Mouse (Mus musculus): ENCODE measurements at regions not wholly inside any gene's neighbourhood (a gene's known extent, or its start where the extent isn't known, plus 50 kb on each side); places are given as distances from the start of the nearest gene placed in this dataset.
A peak's percentile ranks its signal among the peaks of the same experiment; 100 is the strongest.
"Not testable (repeated sequence)": the region's sequence is repeated elsewhere in the genome, so short reads cannot be mapped to it uniquely, and the experiment has no call there.

DNA sequence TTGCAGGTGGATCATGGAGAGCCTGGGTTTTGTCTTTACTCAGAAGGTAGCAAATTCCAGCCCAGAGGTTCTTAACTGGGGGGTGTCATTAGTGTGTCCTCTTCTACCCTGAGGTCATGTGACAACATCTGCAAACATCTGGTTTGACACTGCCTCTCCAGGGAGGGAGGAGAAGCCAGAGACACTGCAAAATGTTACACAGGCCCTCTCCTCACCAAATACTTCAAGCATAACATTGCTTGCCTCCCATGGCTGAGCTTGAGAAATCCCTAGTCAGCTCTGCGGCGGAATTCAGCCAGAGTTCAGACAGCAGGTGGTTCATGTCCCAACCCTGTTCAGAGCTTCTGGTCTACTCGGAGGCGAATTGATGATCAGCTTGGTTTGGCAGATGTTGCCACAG lies 178.4 kb upstream of the Prok2 start:
- Histone ChIP-seq H3K9ac (ENCODE audit: insufficient read depth, low read depth, low read length, poor library complexity, severe bottlenecking) (no peak overlapping the region), H3K4me1 (ENCODE audit: control insufficient read depth in 2 of 2, insufficient read depth in 2 of 2, low read length in 2 of 2, poor library complexity in 1 of 2) (no peaks in the 10 kb centered on the region; a peak in 1 of 4 replicates), H3K4me3 (ENCODE audit: insufficient read depth in 1 of 2, low read depth in 1 of 2, low read length in 2 of 2, poor library complexity in 1 of 2, severe bottlenecking in 1 of 2) (no peak overlapping the region), H3K9me3 (ENCODE audit: control insufficient read depth, insufficient read depth, low read depth, low read length) (no peaks in the 10 kb centered on the region), H3K36me3 (ENCODE audit: control insufficient read depth, insufficient read depth, low read length, poor library complexity, severe bottlenecking) (no peaks in the 10 kb centered on the region), H3K27ac (ENCODE audit: insufficient read depth, low read depth, low read length, poor library complexity, severe bottlenecking) (no peak overlapping the region)
- no peak for DNase-seq (ENCODE audit: low read depth, low spot score)
- no peak for TF ChIP-seq MAFK (IDR thresholded peaks at IDR 0.05; ENCODE audit: insufficient read depth, low read depth, low read length)
- no peak for TF ChIP-seq ZC3H11A (IDR thresholded peaks at IDR 0.05; ENCODE audit: borderline replicate concordance, low read depth, low read length)
- TF ChIP-seq HCFC1 (IDR thresholded peaks at IDR 0.05; ENCODE audit: borderline replicate concordance, insufficient read depth, low read length), result no peak
- no peak for TF ChIP-seq ZNF384 (IDR thresholded peaks at IDR 0.05; ENCODE audit: low read depth, low read length)
- no peak for TF ChIP-seq CHD2 (IDR thresholded peaks at IDR 0.05; ENCODE audit: low read depth, low read length)
- in situ Hi-C loops (cut with MboI; ENCODE audit: low sequenced_read_pairs in 2 of 2, unreplicated experiment in 2 of 2), result no loop called here

DNA sequence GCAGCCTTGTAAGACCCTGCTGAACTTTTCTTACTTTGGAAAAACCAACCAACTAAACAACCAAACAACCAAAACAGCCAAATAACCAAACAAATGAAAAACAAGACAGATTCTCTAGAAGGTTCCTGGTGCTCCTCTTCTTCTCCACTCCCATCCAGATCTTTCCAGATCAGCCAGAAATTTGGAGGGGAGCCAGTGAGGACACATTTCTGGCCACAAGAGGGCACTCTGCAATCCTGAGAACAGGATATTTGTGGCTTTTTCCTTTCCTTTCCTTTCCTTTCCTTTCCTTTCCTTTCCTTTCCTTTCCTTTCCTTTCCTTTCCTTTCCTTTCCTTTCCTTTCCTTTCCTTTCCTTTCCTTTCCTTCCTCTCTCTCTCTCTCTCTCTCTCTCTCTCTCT lies 177.9 kb upstream of the Prok2 start:
- H3K9ac ChIP-seq (ENCODE audit: insufficient read depth, low read depth, low read length, poor library complexity, severe bottlenecking); H3K36me3 ChIP-seq (ENCODE audit: control insufficient read depth, insufficient read depth, low read length, poor library complexity, severe bottlenecking); H3K27ac ChIP-seq (ENCODE audit: insufficient read depth, low read depth, low read length, poor library complexity, severe bottlenecking); H3K9me3 ChIP-seq (ENCODE audit: control insufficient read depth, insufficient read depth, low read depth, low read length); H3K4me1 ChIP-seq (ENCODE audit: control insufficient read depth in 2 of 2, insufficient read depth in 2 of 2, low read length in 2 of 2, poor library complexity in 1 of 2); in situ Hi-C loops (cut with MboI; ENCODE audit: low sequenced_read_pairs in 2 of 2, unreplicated experiment in 2 of 2); H3K4me3 ChIP-seq (ENCODE audit: insufficient read depth in 1 of 2, low read depth in 1 of 2, low read length in 2 of 2, poor library complexity in 1 of 2, severe bottlenecking in 1 of 2): not testable (repeated sequence)
- peak; percentile 41 for DNase-seq (ENCODE audit: low read depth, low spot score)
- peak; percentile 38; the same call in 1 of the 2 replicates for TF ChIP-seq ZC3H11A (IDR thresholded peaks at IDR 0.05; ENCODE audit: borderline replicate concordance, low read depth, low read length)

DNA sequence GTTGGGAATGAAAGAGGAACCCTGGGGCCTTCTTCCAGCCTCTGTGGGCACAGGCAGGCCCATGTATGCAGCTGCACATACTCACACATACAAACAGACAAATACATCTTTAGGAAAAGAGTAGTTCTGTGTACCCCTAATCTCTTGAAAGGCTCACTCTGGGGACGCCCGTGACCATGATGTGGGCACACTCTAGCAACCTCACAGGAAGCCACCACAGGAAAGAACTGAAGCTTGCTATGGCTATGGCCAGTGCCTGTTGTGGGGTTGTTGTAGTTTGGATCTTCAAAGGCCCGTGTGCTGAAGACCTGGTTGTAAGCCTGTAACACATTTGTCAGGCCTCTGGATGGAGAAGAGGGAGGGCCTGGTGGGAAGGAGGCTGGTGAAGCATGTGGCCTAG lies 175.4 kb upstream of the Prok2 start:
- TF ChIP-seq CHD2 (IDR thresholded peaks at IDR 0.05; ENCODE audit: low read depth, low read length) (no peak), ZNF384 (IDR thresholded peaks at IDR 0.05; ENCODE audit: low read depth, low read length) (no peak), MAFK (IDR thresholded peaks at IDR 0.05; ENCODE audit: insufficient read depth, low read depth, low read length) (no peak), HCFC1 (IDR thresholded peaks at IDR 0.05; ENCODE audit: borderline replicate concordance, insufficient read depth, low read length) (no peak), ZC3H11A (IDR thresholded peaks at IDR 0.05; ENCODE audit: borderline replicate concordance, low read depth, low read length) (no peak)
- no peaks in the 10 kb centered on the region for H3K9me3 ChIP-seq (ENCODE audit: control insufficient read depth, insufficient read depth, low read depth, low read length)
- no peak overlapping the region for H3K4me3 ChIP-seq (ENCODE audit: insufficient read depth in 1 of 2, low read depth in 1 of 2, low read length in 2 of 2, poor library complexity in 1 of 2, severe bottlenecking in 1 of 2)
- no peaks in the 10 kb centered on the region for H3K36me3 ChIP-seq (ENCODE audit: control insufficient read depth, insufficient read depth, low read length, poor library complexity, severe bottlenecking)
- no peak overlapping the region for H3K27ac ChIP-seq (ENCODE audit: insufficient read depth, low read depth, low read length, poor library complexity, severe bottlenecking)
- in situ Hi-C loops (cut with MboI; ENCODE audit: low sequenced_read_pairs in 2 of 2, unreplicated experiment in 2 of 2), result no loop called here
- peaks cover 2 to 5% of the 10 kb centered on the region in 2 experiments; a peak in 1 of 4 replicates for H3K4me1 ChIP-seq (ENCODE audit: control insufficient read depth in 2 of 2, insufficient read depth in 2 of 2, low read length in 2 of 2, poor library complexity in 1 of 2)
- H3K9ac ChIP-seq (ENCODE audit: insufficient read depth, low read depth, low read length, poor library complexity, severe bottlenecking), result no peak overlapping the region
- DNase-seq (ENCODE audit: low read depth, low spot score), result no peak

DNA sequence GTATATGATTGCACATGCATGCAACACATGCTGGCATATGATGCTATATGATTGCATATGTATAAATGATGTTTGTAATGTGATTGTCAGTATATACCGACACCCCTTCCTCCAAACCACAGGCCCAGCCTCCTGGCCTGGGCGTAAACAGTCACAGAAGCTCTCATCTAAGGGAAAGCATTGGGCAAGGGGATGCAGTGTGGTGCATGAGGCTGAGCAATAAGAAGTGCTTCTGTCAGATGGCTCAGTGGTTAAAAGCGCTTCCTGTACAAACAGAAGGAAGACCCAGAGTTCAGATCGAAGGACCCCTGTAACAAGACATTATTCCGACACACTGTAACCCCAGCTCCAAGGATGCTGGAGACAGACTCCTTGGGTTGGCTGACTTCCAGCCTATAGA lies 175.0 kb upstream of the Prok2 start:
- no peaks in the 10 kb centered on the region for H3K9me3 ChIP-seq (ENCODE audit: control insufficient read depth, insufficient read depth, low read depth, low read length)
- DNase-seq (ENCODE audit: low read depth, low spot score), result no peak
- in situ Hi-C loops (cut with MboI; ENCODE audit: low sequenced_read_pairs in 2 of 2, unreplicated experiment in 2 of 2), result no loop called here
- no peak for TF ChIP-seq CHD2 (IDR thresholded peaks at IDR 0.05; ENCODE audit: low read depth, low read length)
- TF ChIP-seq HCFC1 (IDR thresholded peaks at IDR 0.05; ENCODE audit: borderline replicate concordance, insufficient read depth, low read length), result no peak
- TF ChIP-seq ZC3H11A (IDR thresholded peaks at IDR 0.05; ENCODE audit: borderline replicate concordance, low read depth, low read length), result no peak
- no peak for TF ChIP-seq ZNF384 (IDR thresholded peaks at IDR 0.05; ENCODE audit: low read depth, low read length)
- no peak for TF ChIP-seq MAFK (IDR thresholded peaks at IDR 0.05; ENCODE audit: insufficient read depth, low read depth, low read length)
- no peak overlapping the region for H3K4me3 ChIP-seq (ENCODE audit: insufficient read depth in 1 of 2, low read depth in 1 of 2, low read length in 2 of 2, poor library complexity in 1 of 2, severe bottlenecking in 1 of 2)
- H3K27ac ChIP-seq (ENCODE audit: insufficient read depth, low read depth, low read length, poor library complexity, severe bottlenecking), result no peak overlapping the region
- no peaks in the 10 kb centered on the region for H3K36me3 ChIP-seq (ENCODE audit: control insufficient read depth, insufficient read depth, low read length, poor library complexity, severe bottlenecking)
- H3K4me1 ChIP-seq (ENCODE audit: control insufficient read depth in 2 of 2, insufficient read depth in 2 of 2, low read length in 2 of 2, poor library complexity in 1 of 2), result peaks cover 2 to 8% of the 10 kb centered on the region in 2 experiments; a peak in 1 of 4 replicates
- no peak overlapping the region for H3K9ac ChIP-seq (ENCODE audit: insufficient read depth, low read depth, low read length, poor library complexity, severe bottlenecking)

DNA sequence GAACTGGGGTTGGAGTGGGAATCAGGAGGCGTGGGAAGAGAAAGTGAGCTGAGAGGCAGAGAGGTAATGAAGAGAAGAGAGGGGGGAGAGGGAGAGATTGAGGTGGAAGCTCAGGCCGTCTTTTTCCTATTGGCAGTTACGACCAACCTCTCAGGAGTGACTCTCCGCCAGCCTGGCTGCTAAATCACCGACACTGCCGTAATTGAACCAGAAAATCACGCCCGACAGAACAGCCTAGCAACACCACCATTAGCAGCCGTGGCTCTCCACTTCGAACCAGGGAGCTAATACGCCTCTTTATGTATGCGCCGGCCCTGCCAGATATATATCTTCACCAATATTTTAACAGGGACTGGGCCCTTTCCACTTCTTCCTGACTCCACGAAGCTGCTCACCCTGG lies 173.5 kb upstream of the Prok2 start:
- H3K27ac ChIP-seq (ENCODE audit: insufficient read depth, low read depth, low read length, poor library complexity, severe bottlenecking), result no peak overlapping the region
- H3K9me3 ChIP-seq (ENCODE audit: control insufficient read depth, insufficient read depth, low read depth, low read length), result no peaks in the 10 kb centered on the region
- no peaks in the 10 kb centered on the region for H3K36me3 ChIP-seq (ENCODE audit: control insufficient read depth, insufficient read depth, low read length, poor library complexity, severe bottlenecking)
- H3K4me1 ChIP-seq (ENCODE audit: control insufficient read depth in 2 of 2, insufficient read depth in 2 of 2, low read length in 2 of 2, poor library complexity in 1 of 2), result peaks cover 2 to 8% of the 10 kb centered on the region in 2 experiments; a peak in 1 of 4 replicates
- TF ChIP-seq MAFK (IDR thresholded peaks at IDR 0.05; ENCODE audit: insufficient read depth, low read depth, low read length), result no peak
- no peak for TF ChIP-seq ZNF384 (IDR thresholded peaks at IDR 0.05; ENCODE audit: low read depth, low read length)
- TF ChIP-seq HCFC1 (IDR thresholded peaks at IDR 0.05; ENCODE audit: borderline replicate concordance, insufficient read depth, low read length), result no peak
- no peak for TF ChIP-seq ZC3H11A (IDR thresholded peaks at IDR 0.05; ENCODE audit: borderline replicate concordance, low read depth, low read length)
- TF ChIP-seq CHD2 (IDR thresholded peaks at IDR 0.05; ENCODE audit: low read depth, low read length), result no peak
- in situ Hi-C loops (cut with MboI; ENCODE audit: low sequenced_read_pairs in 2 of 2, unreplicated experiment in 2 of 2), result no loop called here
- no peak overlapping the region for H3K9ac ChIP-seq (ENCODE audit: insufficient read depth, low read depth, low read length, poor library complexity, severe bottlenecking)
- no peak for DNase-seq (ENCODE audit: low read depth, low spot score)
- no peak overlapping the region for H3K4me3 ChIP-seq (ENCODE audit: insufficient read depth in 1 of 2, low read depth in 1 of 2, low read length in 2 of 2, poor library complexity in 1 of 2, severe bottlenecking in 1 of 2)
